Mouse (Mus musculus) liver, embryonic 11.5 days (tissue): ENCODE measurements around the gene Fxyd5. TPM values are rescaled to one million over a fixed set of nuclear protein-coding genes. Genes with fewer than 3 reads are reported as not detected.

Experiments used
- ATAC-seq: fragments of 200-750 bp; cut with Nextera tagmentation; replicated peaks from 2 replicates; pipeline ENCODE4 v1.8.0; 2017; ENCODE audit warnings: moderate number of reproducible peaks, mild to moderate bottlenecking, moderate TSS enrichment, moderate library complexity; ENCODE audit not compliant: low FRiP score
- DNase-seq: peaks from one replicate; pipeline ENCODE4 v3.0.0-alpha.2; 2017; ENCODE audit warnings: low spot score
- H3K27ac ChIP-seq: fragments of 300-500 bp; sonication (generic); 2 replicates; pipeline ENCODE4 v1.5.1; 2014; ENCODE audit warnings: mild to moderate bottlenecking, low read depth, low read length, control low read depth
- H3K27me3 ChIP-seq: fragments of 300-500 bp; sonication (generic); replicated peaks from 2 replicates; pipeline ENCODE4 v1.6.1; 2014; ENCODE audit warnings: low read length, mixed read lengths; ENCODE audit not compliant: control insufficient read depth, insufficient read depth
- H3K36me3 ChIP-seq: fragments of 300-500 bp; sonication (generic); 2 replicates; pipeline ENCODE4 v1.6.1; 2014; ENCODE audit warnings: mild to moderate bottlenecking, low read length, moderate library complexity, mixed read lengths; ENCODE audit not compliant: control insufficient read depth, insufficient read depth
- H3K4me1 ChIP-seq: fragments of 300-500 bp; sonication (generic); replicated peaks from 2 replicates; pipeline ENCODE4 v1.6.1; 2014; ENCODE audit warnings: low read length, mixed read lengths; ENCODE audit not compliant: control insufficient read depth, insufficient read depth
- H3K4me2 ChIP-seq: fragments of 300-500 bp; sonication (generic); 2 replicates; pipeline ENCODE4 v1.6.1; 2014; ENCODE audit warnings: mild to moderate bottlenecking, control low read depth, moderate library complexity
- H3K4me3 ChIP-seq: fragments of 300-500 bp; sonication (generic); 2 replicates; pipeline ENCODE4 v1.5.1; 2014; ENCODE audit warnings: low read depth, low read length, control low read depth
- H3K9ac ChIP-seq: fragments of 300-500 bp; sonication (generic); 2 replicates; pipeline ENCODE4 v1.6.1; 2014; ENCODE audit warnings: low read depth, low read length, control low read depth
- H3K9me3 ChIP-seq: fragments of 300-500 bp; sonication (generic); 2 replicates; pipeline ENCODE4 v1.6.1; 2016; ENCODE audit warnings: low read length, inconsistent platforms, mixed read lengths; ENCODE audit not compliant: control insufficient read depth
- whole genome bisulfite sequencing: fragments of 180-500 bp; shearing (Covaris S2); extraction: QIAGEN DNeasy Blood & Tissue Kit; methylation state at CpG from one replicate; pipeline ENCODE4 v1.1.7; 2014; 5-methylcytosine and 5-hydroxymethylcytosine counted together
- microRNA-seq: library from miRNA; unstranded; fragments of <30 nt; microRNA quantifications from one replicate; pipeline ENCODE4, GENCODE M21; 2017; ENCODE audit warnings: borderline number of aligned reads
- polyA plus RNA-seq: library from polyadenylated mRNA; unstranded; fragments of >200 nt; fragmentation: Nextera tagmentation; extraction: Ambion mirVana; gene quantifications from 2 replicates; pipeline ENCODE4 v1.2.1, GENCODE M21; 2014

Gene Fxyd5
- polyA plus RNA-seq, 1 experiment from 2014 or later, result 28.1 TPM

GRCm38 (mm10) chr7:31000505-31001020 is 41.7 kb downstream of the Fxyd5 start:
- Histone ChIP-seq H3K27ac (no peak overlapping the region), H3K4me1 (peaks cover 8% of the 10 kb centered on the region; the same call in 1 of the 2 replicates), H3K4me2 (peak overlapping the region; percentile 10; the same call in 1 of the 2 replicates), H3K36me3 (no peaks in the 10 kb centered on the region), H3K9me3 (no peaks in the 10 kb centered on the region), H3K9ac (no peak overlapping the region), H3K4me3 (no peak overlapping the region), H3K27me3 (no peaks in the 10 kb centered on the region)
- WGBS, result 20% methylated on average over 7 of the region's 7 CpGs
- no peak for DNase-seq
- ATAC-seq, result peak; percentile 39; the same call in 1 of the 2 replicates

- Histone ChIP-seq H3K4me2 (no peak overlapping the region), H3K9ac (no peak overlapping the region), H3K4me1 (peaks cover 8% of the 10 kb centered on the region; the same call in 1 of the 2 replicates), H3K36me3 (no peaks in the 10 kb centered on the region), H3K27me3 (no peaks in the 10 kb centered on the region), H3K27ac (no peak overlapping the region), H3K4me3 (no peak overlapping the region), H3K9me3 (no peaks in the 10 kb centered on the region)
- ATAC-seq, result no peak
- WGBS, result 89% methylated on average over 2 of the region's 2 CpGs
- DNase-seq, result no peak
These were observed 45.8 kb downstream of the Fxyd5 start for GRCm38 (mm10) chr7:30996491-30996890.

GRCm38 (mm10) chr7:30993986-30994385 is 48.3 kb downstream of the Fxyd5 start:
- Histone ChIP-seq H3K4me1 (no peaks in the 10 kb centered on the region), H3K4me3 (no peak overlapping the region), H3K36me3 (no peaks in the 10 kb centered on the region), H3K27ac (no peak overlapping the region), H3K27me3 (no peaks in the 10 kb centered on the region), H3K9me3 (no peaks in the 10 kb centered on the region), H3K4me2 (no peak overlapping the region), H3K9ac (no peak overlapping the region)
- ATAC-seq, result no peak
- WGBS, result 85% methylated on average over 5 of the region's 5 CpGs
- DNase-seq, result no peak

- Histone ChIP-seq H3K27me3 (no peaks in the 10 kb centered on the region), H3K9me3 (no peaks in the 10 kb centered on the region), H3K36me3 (no peaks in the 10 kb centered on the region), H3K4me3 (no peak overlapping the region), H3K4me1 (no peaks in the 10 kb centered on the region), H3K9ac (no peak overlapping the region), H3K27ac (no peak overlapping the region), H3K4me2 (no peak overlapping the region)
- ATAC-seq (no peak), DNase-seq (no peak)
- 64% methylated on average over 5 of the region's 5 CpGs for WGBS
These were observed 50.1 kb downstream of the Fxyd5 start for GRCm38 (mm10) chr7:30992148-30992547.

- Histone ChIP-seq H3K9ac (no peak overlapping the region), H3K4me1 (no peaks in the 10 kb centered on the region), H3K27me3 (no peaks in the 10 kb centered on the region), H3K4me2 (no peak overlapping the region), H3K4me3 (no peak overlapping the region), H3K36me3 (no peaks in the 10 kb centered on the region), H3K9me3 (no peaks in the 10 kb centered on the region), H3K27ac (no peak overlapping the region)
- ATAC-seq (no peak), DNase-seq (no peak)
- 70% methylated on average over 4 of the region's 4 CpGs for WGBS
These were observed 53.6 kb downstream of the Fxyd5 start for GRCm38 (mm10) chr7:30988519-30989162.

- H3K4me1 ChIP-seq, result no peaks in the 10 kb centered on the region
- 84% methylated on average over 9 of the region's 9 CpGs for WGBS
- ATAC-seq (no peak), DNase-seq (no peak)
- H3K4me3 ChIP-seq, result no peak overlapping the region
- no peaks in the 10 kb centered on the region for H3K36me3 ChIP-seq
- H3K27me3 ChIP-seq, result no peaks in the 10 kb centered on the region
- no peaks in the 10 kb centered on the region for H3K9me3 ChIP-seq
- H3K9ac ChIP-seq, result no peak overlapping the region
- no peak overlapping the region for H3K27ac ChIP-seq
- H3K4me2 ChIP-seq, result no peak overlapping the region
These were observed 56.9 kb downstream of the Fxyd5 start for GRCm38 (mm10) chr7:30985357-30985756.

Small RNA genes lying within 50 kb of the gene (microRNA-seq; reads per million reads assigned to microRNA genes)
- gene Mir7050, result not detected

Other genes starting within 250 kb of the Fxyd5 start
- 0.36 and 0.47 TPM in 2 replicates for gene Ffar2, start 218.7 kb downstream of the Fxyd5 start, polyA plus RNA-seq
- not detected in 2 replicates for gene Ffar3, start 186.3 kb downstream of the Fxyd5 start, polyA plus RNA-seq
- gene Ffar1, start 180.9 kb downstream of the Fxyd5 start, polyA plus RNA-seq, result not detected in 2 replicates
- 0.07 TPM in 1 of 2 replicates, not detected in the other for gene Cd22, start 162.1 kb downstream of the Fxyd5 start, polyA plus RNA-seq
- 0.08 and 0.23 TPM in 2 replicates for gene Mag, start 127.6 kb downstream of the Fxyd5 start, polyA plus RNA-seq
- not detected in 2 replicates for gene Hamp2, start 117.8 kb downstream of the Fxyd5 start, polyA plus RNA-seq
- not detected in 2 replicates for gene Hamp, start 98.4 kb downstream of the Fxyd5 start, polyA plus RNA-seq
- 17.8 and 19.9 TPM in 2 replicates for gene Usf2, start 85.7 kb downstream of the Fxyd5 start, polyA plus RNA-seq
- gene Lsr, start 69.0 kb downstream of the Fxyd5 start, polyA plus RNA-seq, result 39.7 and 43.0 TPM in 2 replicates
- gene Fam187b, start 68.7 kb downstream of the Fxyd5 start, polyA plus RNA-seq, result 3.2 and 4.1 TPM in 2 replicates
- 1.9 and 2.6 TPM in 2 replicates for gene Fxyd7, start 9.0 kb upstream of the Fxyd5 start, polyA plus RNA-seq
- 23.5 and 35.8 TPM in 2 replicates for gene Fxyd1, start 14.7 kb upstream of the Fxyd5 start, polyA plus RNA-seq
- 0.30 and 0.45 TPM in 2 replicates for gene Lgi4, start 16.9 kb upstream of the Fxyd5 start, polyA plus RNA-seq
- gene Fxyd3, start 34.2 kb upstream of the Fxyd5 start, polyA plus RNA-seq, result 1.2 and 1.7 TPM in 2 replicates
- 36.6 and 38.3 TPM in 2 replicates for gene Hpn, start 72.8 kb upstream of the Fxyd5 start, polyA plus RNA-seq
- 0.57 and 1.0 TPM in 2 replicates for gene Scn1b, start 84.5 kb upstream of the Fxyd5 start, polyA plus RNA-seq
- gene Gramd1a, start 113.4 kb upstream of the Fxyd5 start, polyA plus RNA-seq, result 40.9 and 47.6 TPM in 2 replicates
- not detected in 2 replicates for gene Scgb2b2, start 248.0 kb upstream of the Fxyd5 start, polyA plus RNA-seq
- gene Scgb1b2, start 249.3 kb upstream of the Fxyd5 start, polyA plus RNA-seq, result not detected in 2 replicates